Mouse (Mus musculus) forebrain, embryonic 12.5 days (tissue): ENCODE results near the gene Rdh16. TPM values are rescaled to one million over a fixed set of nuclear protein-coding genes. Genes with fewer than 3 reads are reported as not detected.
"Not testable (repeated sequence)": the region's sequence is repeated elsewhere in the genome, so short reads cannot be mapped to it uniquely, and the experiment has no call there.

Experiments used
- ATAC-seq: fragments of 200-750 bp; cut with Nextera tagmentation; 2 replicates; pipeline ENCODE4 v1.8.0; 2017; ENCODE audit warnings: moderate TSS enrichment; ENCODE audit not compliant: low FRiP score
- H3K27ac ChIP-seq: fragments of 300-500 bp; sonication (generic); 2 replicates; pipeline ENCODE4 v1.5.1; 2016; ENCODE audit warnings: mild to moderate bottlenecking
- H3K27me3 ChIP-seq: fragments of 300-500 bp; sonication (generic); 2 replicates; pipeline ENCODE4 v1.6.1; 2016; ENCODE audit warnings: mild to moderate bottlenecking
- H3K36me3 ChIP-seq: fragments of 300-500 bp; sonication (generic); replicated peaks from 2 replicates; pipeline ENCODE4 v1.6.1; 2016; ENCODE audit warnings: mild to moderate bottlenecking
- H3K4me1 ChIP-seq: fragments of 300-500 bp; sonication (generic); 2 replicates; pipeline ENCODE4 v1.6.1; 2016
- H3K4me2 ChIP-seq: fragments of 300-500 bp; sonication (generic); 2 replicates; pipeline ENCODE4 v1.6.1; 2016; ENCODE audit warnings: mild to moderate bottlenecking, moderate library complexity
- H3K4me3 ChIP-seq: fragments of 300-500 bp; sonication (generic); replicated peaks from 2 replicates; pipeline ENCODE4 v1.5.1; 2016; ENCODE audit warnings: mild to moderate bottlenecking
- H3K9ac ChIP-seq: fragments of 300-500 bp; sonication (generic); 2 replicates; pipeline ENCODE4 v1.6.1; 2016; ENCODE audit warnings: mild to moderate bottlenecking
- H3K9me3 ChIP-seq: fragments of 300-500 bp; sonication (generic); 2 replicates; pipeline ENCODE4 v1.6.1; 2016
- WGBS: fragments of 180-500 bp; shearing (Covaris S2); methylation state at CpG from one replicate; pipeline ENCODE4 v1.1.7; 2016; 5-methylcytosine and 5-hydroxymethylcytosine counted together
- polyA plus RNA-seq: library from polyadenylated mRNA; unstranded; fragments of >200 nt; fragmentation: Nextera tagmentation; extraction: Ambion mirVana; gene quantifications from 2 replicates; pipeline ENCODE4 v1.2.1, GENCODE M21; 2016

Gene Rdh16
- polyA plus RNA-seq: not detected in 2 replicates

- H3K4me3 ChIP-seq: no peak within 1 kb of the TSS
- H3K4me1 ChIP-seq: no peaks in the 10 kb centered on the region
- no peak within 1 kb of the TSS for H3K9ac ChIP-seq
- no peak within 1 kb of the TSS for H3K4me2 ChIP-seq
- H3K9me3 ChIP-seq: 0 out of 2 replicates have a peak, but pooled peaks cover 2% of the 10 kb centered on the region
- no peak for ATAC-seq
- WGBS: 89% methylated on average over 6 of the region's 6 CpGs
- no peaks in the 10 kb centered on the region for H3K27me3 ChIP-seq
- no peak within 1 kb of the TSS for H3K27ac ChIP-seq
- H3K36me3 ChIP-seq: no peaks in the 10 kb centered on the region
These were observed at the start of gene Rdh16 for GRCm38 (mm10) chr10:127800891-127801290. Rdh16 (plus strand) TSS chr10:127801152.

GRCm38 (mm10) chr10:127751548-127751947 lies 49.4 kb upstream of the Rdh16 start, which contains the start of gene Gpr182:
Gpr182 (minus strand) TSS chr10:127751732.
- no peaks in the 10 kb centered on the region for H3K9me3 ChIP-seq
- no peak for ATAC-seq
- no peak within 1 kb of the TSS for H3K9ac ChIP-seq
- peaks cover 20% of the 10 kb centered on the region for H3K36me3 ChIP-seq
- H3K4me3 ChIP-seq: no peak within 1 kb of the TSS
- H3K27me3 ChIP-seq: no peaks in the 10 kb centered on the region
- peaks cover 10% of the 10 kb centered on the region; the same call in 1 of the 2 replicates for H3K4me1 ChIP-seq
- H3K27ac ChIP-seq: no peak within 1 kb of the TSS
- H3K4me2 ChIP-seq: peak within 1 kb of the TSS; percentile 41
- 71% methylated on average over 8 of the region's 8 CpGs for WGBS

- H3K9ac ChIP-seq: no peak overlapping the region
- no peak overlapping the region for H3K4me3 ChIP-seq
- H3K36me3 ChIP-seq: no peaks in the 10 kb centered on the region
- H3K27ac ChIP-seq: no peak overlapping the region
- H3K4me1 ChIP-seq: no peaks in the 10 kb centered on the region
- H3K9me3 ChIP-seq: no peaks in the 10 kb centered on the region
- no peak overlapping the region for H3K4me2 ChIP-seq
- no peaks in the 10 kb centered on the region for H3K27me3 ChIP-seq
- ATAC-seq: no peak
- 84% methylated on average over 6 of the region's 6 CpGs for WGBS
These were observed 46.3 kb upstream of the Rdh16 start for GRCm38 (mm10) chr10:127754566-127755166.

DNA sequence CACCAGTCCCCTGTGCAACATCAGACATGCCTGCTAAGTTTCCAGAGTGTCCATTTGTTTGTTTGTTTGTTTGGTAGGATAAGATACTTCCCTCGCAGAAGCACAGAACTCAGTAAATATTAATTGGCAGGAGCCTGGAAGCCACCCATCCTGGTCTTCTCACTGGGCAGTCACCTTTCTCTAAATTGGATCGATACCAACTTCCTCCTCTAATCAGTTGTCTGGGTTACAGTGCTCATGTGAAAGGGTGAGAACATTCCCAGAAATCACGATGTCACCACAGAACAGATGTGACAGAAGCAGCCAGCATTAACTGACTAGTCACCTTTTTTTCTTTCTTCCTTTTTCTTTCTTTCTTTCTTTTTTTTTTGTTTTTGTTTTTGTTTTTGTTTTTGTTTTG lies 45.7 kb upstream of the Rdh16 start:
- H3K4me1 ChIP-seq: no peaks in the 10 kb centered on the region
- no peaks in the 10 kb centered on the region for H3K9me3 ChIP-seq
- H3K27me3 ChIP-seq: no peaks in the 10 kb centered on the region
- no peak overlapping the region for H3K4me2 ChIP-seq
- no peak for ATAC-seq
- H3K4me3 ChIP-seq: no peak overlapping the region
- WGBS: 88% methylated on average over 3 of the region's 3 CpGs
- no peak overlapping the region for H3K27ac ChIP-seq
- no peaks in the 10 kb centered on the region for H3K36me3 ChIP-seq
- no peak overlapping the region for H3K9ac ChIP-seq

- no peak for ATAC-seq
- Histone ChIP-seq H3K4me3 (no peak overlapping the region), H3K27ac (no peak overlapping the region), H3K9ac (no peak overlapping the region), H3K36me3 (no peaks in the 10 kb centered on the region), H3K27me3 (no peaks in the 10 kb centered on the region), H3K4me2 (peak overlapping the region; percentile 32), H3K4me1 (no peaks in the 10 kb centered on the region), H3K9me3 (no peaks in the 10 kb centered on the region)
- WGBS: 57% methylated on average over 18 of the region's 18 CpGs
These were observed 45.0 kb upstream of the Rdh16 start for GRCm38 (mm10) chr10:127755770-127756468.

- ATAC-seq: no peak
- Histone ChIP-seq H3K36me3 (no peaks in the 10 kb centered on the region), H3K4me2 (no peak within 1 kb of the TSS), H3K9ac (no peak within 1 kb of the TSS), H3K27ac (no peak within 1 kb of the TSS), H3K4me1 (no peaks in the 10 kb centered on the region), H3K27me3 (no peaks in the 10 kb centered on the region), H3K4me3 (no peak within 1 kb of the TSS), H3K9me3 (no peaks in the 10 kb centered on the region)
- WGBS: 73% methylated on average over 9 of the region's 9 CpGs
These were observed 41.5 kb upstream of the Rdh16 start, which contains the start of the genes Rdh1 and Rdh16f1 for GRCm38 (mm10) chr10:127759181-127760110. Rdh1 (plus strand) TSS chr10:127759721. Rdh16f1 (plus strand) TSS chr10:127759787.

DNA sequence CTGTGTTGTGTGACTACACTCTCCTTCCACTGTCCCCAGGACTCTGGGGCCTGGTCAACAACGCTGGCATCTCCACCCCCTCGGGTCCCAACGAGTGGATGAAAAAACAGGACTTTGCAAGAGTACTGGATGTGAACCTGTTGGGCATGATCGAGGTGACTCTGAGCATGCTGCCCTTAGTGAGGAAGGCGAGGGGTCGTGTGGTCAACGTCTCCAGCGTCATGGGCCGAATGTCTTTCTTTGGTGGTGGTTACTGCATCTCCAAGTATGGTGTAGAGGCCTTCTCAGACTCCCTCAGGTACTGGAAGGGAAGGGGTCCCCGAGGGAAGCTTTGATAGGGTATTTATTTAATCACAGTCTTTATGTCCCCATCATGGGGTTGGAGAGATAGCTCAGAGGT lies 38.0 kb upstream of the Rdh16 start:
- WGBS: 90% methylated on average over 10 of the region's 10 CpGs

DNA sequence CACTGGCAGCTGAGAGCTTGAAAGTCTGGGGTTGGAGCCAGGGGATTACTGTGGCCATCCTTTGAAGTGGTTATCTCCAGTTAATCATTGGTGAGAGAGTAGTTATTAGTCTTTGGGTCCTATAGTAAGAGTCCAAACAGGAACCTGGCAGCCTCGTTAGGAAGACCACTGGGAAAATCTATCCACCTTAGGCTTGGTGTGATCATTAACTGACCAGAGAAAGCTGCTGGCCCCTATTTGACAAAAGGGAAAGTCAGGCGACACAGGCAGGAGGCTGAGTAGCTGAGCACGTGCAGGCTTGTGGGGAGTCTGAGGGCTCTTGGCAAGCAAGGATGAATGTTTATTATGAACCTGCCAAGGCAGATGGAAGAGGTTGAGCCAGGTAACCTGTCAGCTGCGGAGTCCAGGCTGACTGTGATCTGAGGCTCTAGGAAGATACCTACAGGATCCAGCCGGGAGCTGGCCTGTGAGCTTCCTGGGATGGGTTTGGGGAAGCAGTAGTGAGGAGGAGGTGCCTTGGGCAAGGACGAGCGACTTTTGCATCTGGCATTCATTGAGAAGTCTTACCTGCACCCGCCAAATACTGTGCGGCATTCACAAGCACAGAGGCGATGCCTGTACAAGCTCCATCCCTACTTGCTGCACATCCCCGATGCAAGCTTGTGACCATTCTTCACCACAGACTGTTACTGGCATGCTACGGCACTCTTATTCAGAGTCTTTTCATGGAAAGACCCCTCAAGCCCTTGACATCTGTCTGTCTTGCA lies 36.9 kb upstream of the Rdh16 start:
- Histone ChIP-seq H3K4me3 (no peak overlapping the region), H3K9ac (no peak overlapping the region), H3K4me1 (no peaks in the 10 kb centered on the region), H3K27ac (no peak overlapping the region), H3K9me3 (no peaks in the 10 kb centered on the region), H3K36me3 (no peaks in the 10 kb centered on the region), H3K27me3 (no peaks in the 10 kb centered on the region), H3K4me2 (no peak overlapping the region)
- 70% methylated on average over 12 of the region's 12 CpGs for WGBS
- ATAC-seq: no peak

More for the DNA sequence above, 38.0 kb upstream of the Rdh16 start:
- not testable (repeated sequence) for H3K9ac ChIP-seq, H3K36me3 ChIP-seq, H3K4me1 ChIP-seq, ATAC-seq, H3K9me3 ChIP-seq, H3K4me2 ChIP-seq, H3K27ac ChIP-seq, H3K27me3 ChIP-seq, H3K4me3 ChIP-seq

DNA sequence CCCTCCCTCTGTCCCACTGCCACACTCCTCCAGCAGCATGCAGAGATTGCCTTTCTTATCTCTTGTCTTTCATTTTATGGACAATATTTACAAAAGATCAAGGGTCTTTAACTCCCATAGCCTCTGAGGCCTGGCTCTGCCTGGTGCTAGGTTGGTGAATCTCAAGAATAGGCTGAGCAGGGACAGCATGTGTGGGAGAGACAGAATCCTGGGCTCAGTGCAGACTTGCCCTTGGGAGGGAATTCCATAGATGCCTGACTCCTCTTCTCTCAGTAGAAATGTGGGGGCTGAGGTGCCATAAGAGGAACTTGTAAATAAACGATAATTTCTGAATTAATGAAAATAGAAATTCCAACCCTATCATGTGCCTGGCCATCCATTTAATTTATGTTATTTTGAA lies 34.4 kb upstream of the Rdh16 start:
- Histone ChIP-seq H3K9ac (no peak overlapping the region), H3K27ac (no peak overlapping the region), H3K36me3 (no peaks in the 10 kb centered on the region), H3K4me2 (no peak overlapping the region), H3K27me3 (no peaks in the 10 kb centered on the region), H3K4me3 (no peak overlapping the region), H3K4me1 (no peaks in the 10 kb centered on the region), H3K9me3 (no peaks in the 10 kb centered on the region)
- 86% methylated on average over 1 of the region's 1 CpGs for WGBS
- no peak for ATAC-seq

GRCm38 (mm10) chr10:127776011-127776410 lies 24.9 kb upstream of the Rdh16 start, which contains the start of gene Rdh9:
Rdh9 (plus strand) TSS chr10:127776386.
- Histone ChIP-seq H3K27me3 (no peaks in the 10 kb centered on the region), H3K9me3 (no peaks in the 10 kb centered on the region), H3K4me2 (no peak within 1 kb of the TSS), H3K27ac (no peak within 1 kb of the TSS), H3K4me3 (no peak within 1 kb of the TSS), H3K36me3 (no peaks in the 10 kb centered on the region), H3K4me1 (no peaks in the 10 kb centered on the region), H3K9ac (no peak within 1 kb of the TSS)
- no peak for ATAC-seq
- 87% methylated on average over 2 of the region's 2 CpGs for WGBS

GRCm38 (mm10) chr10:127782321-127782720 lies 18.6 kb upstream of the Rdh16 start:
- not testable (repeated sequence) for H3K27me3 ChIP-seq, H3K4me2 ChIP-seq, H3K27ac ChIP-seq, H3K4me1 ChIP-seq, H3K9me3 ChIP-seq, ATAC-seq, H3K36me3 ChIP-seq, H3K4me3 ChIP-seq, H3K9ac ChIP-seq
- WGBS: 96% methylated on average over 17 of the region's 17 CpGs
